18 mouse cellular contexts compared by ENCODE assay signal in genomic region chr9:44020001-44020400, GRCm38 (mm10). TPM values are rescaled to one million over a fixed set of nuclear protein-coding genes. Genes with fewer than 3 reads are reported as not detected.
DNase-seq lines count a peak whose midpoint lies in the region; ATAC-seq lines count a peak whose summit lies in the region.
"Had no signal": no experiment of that assay in that cellular context is flagged by ENCODE, and none has a peak within 500 bp of the region (broad histone marks: within the 10 kb centered on the region; RNA-seq: fewer than 3 reads in every experiment).

No protein-coding gene starts in this region.

- peak; percentile 73 for DNase-seq in CD4-positive helper T cell, adult 2 months (ENCODE audit: low read depth, low spot score)
- DNase-seq in CD4-positive, CD25-positive, alpha-beta regulatory T cell, adult 2 months (ENCODE audit: low read depth, low spot score), result peak; percentile 70
- peak; percentile 68 for DNase-seq in thymus, postnatal 14 days
- no peak for DNase-seq in adrenal gland, postnatal 10 days
- no peak for DNase-seq in cerebellum, adult 9-10 months
- no peak for DNase-seq in embryo, embryonic 10.5 days (ENCODE audit: low spot score)
- no peak for DNase-seq in kidney, postnatal 4 days
- DNase-seq: adrenal gland, postnatal 14 days; cerebellum, adult 11-12 months; cerebellum, adult 9-11 months; embryo, embryonic 11 days; gastrocnemius, postnatal 10 days; heart, postnatal 36 days had no signal

- ATAC-seq in activated CD4-positive, CD25-positive, alpha-beta regulatory T cell, adult 4 months, result peak; percentile 35
- ATAC-seq: forebrain, embryonic 15.5 days had no signal

RNA-seq across cellular contexts. Expression of gene Thy1, which starts 23.2 kb away (rescaled TPM):
- 100 to 1,000 TPM; 218 to 257 TPM for polyA plus RNA-seq in activated CD4-positive, CD25-positive, alpha-beta regulatory T cell, adult 4 months (2017; shearing (Covaris generic))
- 10 to 100 TPM; 44.2 to 44.9 TPM for total RNA-seq in adrenal gland, postnatal 10 days (2021)
- total RNA-seq: CH12.LX had no signal
- polyA plus RNA-seq: erythroblast, embryonic 14.5 days; forebrain, embryonic 11.5 days had no signal

RNA-seq across cellular contexts. Expression of gene Usp2, which starts 46.8 kb away (rescaled TPM):
- polyA plus RNA-seq in activated CD4-positive, CD25-positive, alpha-beta regulatory T cell, adult 4 months (2017; shearing (Covaris generic)), result 1 to 10 TPM; 1.6 to 1.7 TPM
- 10 to 100 TPM; 36.4 to 52.2 TPM for total RNA-seq in adrenal gland, postnatal 10 days (2021)
- polyA plus RNA-seq: erythroblast, embryonic 14.5 days had no signal

Comparison
In these comparisons a context has a peak if more than half of its experiments do, and no peak if none do; other contexts are left out.
1. DNase-seq: peak in CD4-positive helper T cell, adult 2 months (single experiment), CD4-positive, CD25-positive, alpha-beta regulatory T cell, adult 2 months (single experiment) and thymus, postnatal 14 days (single experiment); none in adrenal gland, postnatal 10 days (single experiment), cerebellum, adult 9-10 months (single experiment), embryo, embryonic 10.5 days (single experiment) and kidney, postnatal 4 days (0 of 2).